In the genomic region with DNA sequence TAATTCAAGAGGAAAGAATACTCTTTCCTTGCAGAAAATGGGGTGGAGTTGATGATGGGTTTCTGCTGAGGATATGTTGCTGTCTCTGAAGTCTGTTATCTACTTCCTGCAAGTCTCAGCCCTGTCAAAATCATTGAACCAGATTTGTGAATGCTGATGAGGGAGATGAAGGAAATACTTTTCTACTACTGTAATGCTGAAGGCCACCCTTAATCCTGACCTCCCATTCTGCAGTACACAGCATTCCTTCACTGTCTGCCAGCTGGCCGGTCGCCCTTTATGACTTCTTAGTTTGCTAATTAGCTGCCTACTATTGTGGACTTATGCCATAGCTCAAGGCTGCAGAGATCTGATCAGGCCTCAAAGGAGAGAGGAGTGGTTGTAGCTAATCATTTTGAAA, we compare ENCODE assay signal across 9 mouse cellular contexts. TPM values are rescaled to one million over a fixed set of nuclear protein-coding genes. Genes with fewer than 3 reads are reported as not detected.
DNase-seq lines count a peak whose midpoint lies in the region; ATAC-seq and TF ChIP-seq lines count a peak whose summit lies in the region.
"Had no signal": no experiment of that assay in that cellular context is flagged by ENCODE, and none has a peak within 500 bp of the region (broad histone marks: within the 10 kb centered on the region; RNA-seq: fewer than 3 reads in every experiment).

No protein-coding gene starts in this region.

- ATAC-seq in lung, postnatal 0 days: peak; percentile 73
- no peak for ATAC-seq in CD4-positive, CD25-positive, alpha-beta regulatory T cell, adult 4 months
- no peak for ATAC-seq in midbrain, embryonic 16.5 days

- H3K9ac ChIP-seq in lung, postnatal 0 days (replicated peaks; ENCODE audit: low read depth): no peak overlapping the region
- no peak overlapping the region for H3K9ac ChIP-seq in midbrain, embryonic 16.5 days (ENCODE audit: low read depth, low read length)
- H3K9ac ChIP-seq: limb, embryonic 13.5 days had no signal

- peak; percentile 73 for DNase-seq in ovary, adult 18-20 months (ENCODE audit: low spot score)
- DNase-seq in ovary, postnatal 10 days (ENCODE audit: low spot score): no peak
- peak; percentile 37 for DNase-seq in cerebellum, adult 9-10 months
- peak; percentile 94 for DNase-seq in kidney, adult 9 months
- peak; percentile 70 for DNase-seq in lung, postnatal 0 days (ENCODE audit: low spot score)
- DNase-seq in MN1 (ENCODE audit: low spot score): no peak

- H3K4me1 ChIP-seq in lung, postnatal 0 days (ENCODE audit: insufficient read depth, low read depth, low read length): no peaks in the 10 kb centered on the region
- no peaks in the 10 kb centered on the region for H3K4me1 ChIP-seq in midbrain, embryonic 16.5 days (ENCODE audit: control insufficient read depth, insufficient read depth, low read length)
- H3K4me1 ChIP-seq: limb, embryonic 13.5 days had no signal

- TF ChIP-seq CTCF in lung, postnatal 0 days (IDR thresholded peaks at IDR 0.05): no peak

- 49% methylated on average over 2 of the region's 2 CpGs for WGBS in lung, postnatal 0 days
- WGBS in midbrain, embryonic 16.5 days: 31% methylated on average over 2 of the region's 2 CpGs

- no peak overlapping the region for H3K27ac ChIP-seq in lung, postnatal 0 days (ENCODE audit: low read length)
- H3K27ac ChIP-seq in midbrain, embryonic 16.5 days (ENCODE audit: low read length): no peak overlapping the region
- H3K27ac ChIP-seq: limb, embryonic 13.5 days had no signal

- H3K9me3 ChIP-seq in lung, postnatal 0 days (ENCODE audit: low read length): no peaks in the 10 kb centered on the region
- H3K9me3 ChIP-seq in midbrain, embryonic 16.5 days (replicated peaks; ENCODE audit: control insufficient read depth, low read length, poor library complexity, severe bottlenecking): no peaks in the 10 kb centered on the region
- H3K9me3 ChIP-seq: limb, embryonic 13.5 days had no signal

- H3K36me3 ChIP-seq in lung, postnatal 0 days (ENCODE audit: insufficient read depth, low read length): peaks cover 17% of the 10 kb centered on the region; the same call in 1 of the 2 replicates
- H3K36me3 ChIP-seq in midbrain, embryonic 16.5 days (ENCODE audit: control insufficient read depth, insufficient read depth, low read length): no peaks in the 10 kb centered on the region

- peak; percentile 74 for TF ChIP-seq EP300 in lung, postnatal 0 days (IDR thresholded peaks at IDR 0.05)

- H3K27me3 ChIP-seq in lung, postnatal 0 days (replicated peaks; ENCODE audit: insufficient read depth, low read length): no peaks in the 10 kb centered on the region
- no peaks in the 10 kb centered on the region for H3K27me3 ChIP-seq in midbrain, embryonic 16.5 days (ENCODE audit: control insufficient read depth, insufficient read depth, low read depth, low read length)
- H3K27me3 ChIP-seq: limb, embryonic 13.5 days had no signal

- H3K4me2 ChIP-seq in lung, postnatal 0 days (replicated peaks; ENCODE audit: low read depth, low read length): no peak overlapping the region
- no peak overlapping the region for H3K4me2 ChIP-seq in midbrain, embryonic 16.5 days (ENCODE audit: low read length)
- H3K4me2 ChIP-seq: limb, embryonic 13.5 days had no signal

- H3K4me3 ChIP-seq in lung, postnatal 0 days (ENCODE audit: low read depth, low read length): no peak overlapping the region
- H3K4me3 ChIP-seq in midbrain, embryonic 16.5 days (ENCODE audit: low read depth, low read length): no peak overlapping the region
- H3K4me3 ChIP-seq: limb, embryonic 13.5 days had no signal

RNA-seq across cellular contexts. Expression of gene Vcl, which starts 54.6 kb away (rescaled TPM):
- 42.8 and 60.1 TPM in 2 replicates for polyA plus RNA-seq in lung, postnatal 0 days (2015; fragmentation: Nextera tagmentation; extraction: Ambion mirVana)
- polyA plus RNA-seq in CD4-positive, CD25-positive, alpha-beta regulatory T cell, adult 4 months (2017; shearing (Covaris generic)): 1 to 10 TPM; 1.4 to 2.6 TPM
- 11.9 and 12.6 TPM in 2 replicates for polyA plus RNA-seq in midbrain, embryonic 16.5 days (2015; fragmentation: Nextera tagmentation; extraction: Ambion mirVana)

Comparison
In these comparisons a context has a peak if more than half of its experiments do, and no peak if none do; other contexts are left out.
1. DNase-seq: peak in ovary, adult 18-20 months (single experiment), cerebellum, adult 9-10 months (single experiment), kidney, adult 9 months (single experiment) and lung, postnatal 0 days (single experiment); none in ovary, postnatal 10 days (single experiment) and MN1 (single experiment).